Mouse (Mus musculus) left cerebral cortex, adult 8-10 months (tissue): ENCODE results near the gene Olfr851. TPM values are rescaled to one million over a fixed set of nuclear protein-coding genes. Genes with fewer than 3 reads are reported as not detected.

ENCODE experiments used
- DNase-seq, 2 experiments: peaks; one replicate each; pipeline ENCODE4 v3.0.0; 2022; ENCODE audit warnings: low spot score in 2 of 2
- total RNA-seq, 4 experiments: library from RNA; stranded (reverse); gene quantifications; 2 replicates each; pipeline ENCODE4 v1.2.4; 2022

Gene Olfr851
- not detected for total RNA-seq

GRCm38 (mm10) chr9:19492995-19493394 is at the start of gene Olfr851:
Olfr851 (plus strand) TSS chr9:19493295.
- DNase-seq: no peak

- no peak for DNase-seq
These were observed 14.9 kb upstream of the Olfr851 start, which contains the start of gene Olfr850 for GRCm38 (mm10) chr9:19478148-19478547. Olfr850 (minus strand) TSS chr9:19478248.

- DNase-seq: no peak
These were observed 47.9 kb downstream of the Olfr851 start, which contains the start of gene Olfr853 for GRCm38 (mm10) chr9:19540976-19541375. Olfr853 (minus strand) TSS chr9:19541076.

Other genes starting within 250 kb of the Olfr851 start
- not detected for gene Olfr843, start 241.3 kb upstream of the Olfr851 start, total RNA-seq
- not detected for gene Olfr844, start 176.9 kb upstream of the Olfr851 start, total RNA-seq
- not detected for gene Olfr845, start 156.8 kb upstream of the Olfr851 start, total RNA-seq
- gene Olfr846, start 129.3 kb upstream of the Olfr851 start, total RNA-seq: not detected
- not detected for gene Olfr847, start 114.6 kb upstream of the Olfr851 start, total RNA-seq
- not detected for gene Olfr849, start 53.0 kb upstream of the Olfr851 start, total RNA-seq
- not detected for gene Olfr850, start 15.0 kb upstream of the Olfr851 start, total RNA-seq
- not detected for gene Olfr853, start 47.8 kb downstream of the Olfr851 start, total RNA-seq
- not detected for gene Olfr854, start 74.1 kb downstream of the Olfr851 start, total RNA-seq
- gene Olfr855, start 89.3 kb downstream of the Olfr851 start, total RNA-seq: not detected
- gene Zfp317, start 128.8 kb downstream of the Olfr851 start, total RNA-seq: 10 to 100 TPM; 21.9 to 26.3 (median 22.5) TPM
- gene Olfr857, start 216.1 kb downstream of the Olfr851 start, total RNA-seq: under 1 TPM in 1 of 4 experiments, not detected in 3; 0.14 TPM